Mouse (Mus musculus) thymus, postnatal 36 days (tissue): ENCODE results near the gene Amt.
"Not testable (repeated sequence)": the region's sequence is repeated elsewhere in the genome, so short reads cannot be mapped to it uniquely, and the experiment has no call there.

ENCODE experiments used
- DNase-seq, 2 experiments: peaks; one replicate each; pipeline ENCODE4 v3.0.0; 2022; ENCODE audit warnings: mixed read lengths in 2 of 2

The Amt gene

GRCm38 (mm10) chr9:108284410-108284809 is 12.2 kb upstream of the Amt start:
- peak; percentile 60 to 72 for DNase-seq

DNA sequence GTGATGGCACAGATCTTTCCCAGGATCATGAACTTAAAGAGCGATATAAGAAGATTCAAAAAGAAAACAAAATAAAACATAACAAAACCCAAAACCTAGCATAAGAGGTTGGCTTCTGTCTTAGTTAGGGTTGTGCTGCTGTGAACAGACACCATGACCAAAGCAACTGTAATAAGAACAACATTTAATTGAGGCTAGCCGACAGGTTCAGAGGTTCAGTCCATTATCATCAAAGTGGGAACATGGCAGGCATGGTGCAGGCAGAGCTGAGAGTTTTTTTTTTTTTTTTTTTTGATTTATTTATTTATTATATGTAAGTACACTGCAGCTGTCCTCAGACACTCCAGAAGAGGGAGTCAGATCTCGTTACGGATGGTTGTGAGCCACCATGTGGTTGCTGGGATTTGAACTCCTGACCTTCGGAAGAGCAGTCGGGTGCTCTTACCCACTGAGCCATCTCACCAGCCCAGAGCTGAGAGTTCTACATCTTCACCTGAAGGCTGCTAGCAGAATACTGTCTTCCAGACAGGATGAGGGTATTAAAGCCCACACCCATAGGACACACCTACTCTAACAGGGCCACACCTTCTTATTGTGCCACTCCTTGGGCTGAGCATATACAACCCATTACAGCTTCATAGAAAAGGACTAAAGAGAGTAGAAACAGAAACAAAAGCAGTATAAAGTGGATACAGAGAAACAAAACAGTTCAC is 9.0 kb upstream of the Amt start:
- not testable (repeated sequence) for DNase-seq

GRCm38 (mm10) chr9:108289347-108289746 is 7.3 kb upstream of the Amt start:
- DNase-seq: no peak

- peak; percentile 79 to 88 for DNase-seq
Observed at GRCm38 (mm10) chr9:108290016-108290750, 6.5 kb upstream of the Amt start, which contains the start of gene Nicn1. Gene Nicn1 (plus strand): TSS chr9:108290429.

- DNase-seq: no peak
Observed at GRCm38 (mm10) chr9:108290773-108291172, 5.9 kb upstream of the Amt start.

GRCm38 (mm10) chr9:108301853-108302252 is 5.2 kb downstream of the Amt start:
- DNase-seq: no peak

- DNase-seq: no peak
Observed at GRCm38 (mm10) chr9:108304716-108305115, 8.1 kb downstream of the Amt start.

- peak; percentile 6 to 37 for DNase-seq
Observed at GRCm38 (mm10) chr9:108305170-108305569, 8.5 kb downstream of the Amt start.

GRCm38 (mm10) chr9:108305629-108306520 is 9.2 kb downstream of the Amt start, which contains the start of the genes Rhoa and Tcta:
Gene Rhoa (plus strand): TSS chr9:108306129.
Gene Tcta (minus strand): TSS chr9:108306160.
- peak; percentile 97 to 99 for DNase-seq

GRCm38 (mm10) chr9:108306571-108306980 is 9.9 kb downstream of the Amt start:
- peak; percentile 86 to 91 for DNase-seq

GRCm38 (mm10) chr9:108307021-108307807 is 10.6 kb downstream of the Amt start:
- no peak for DNase-seq

GRCm38 (mm10) chr9:108308141-108308540 is 11.5 kb downstream of the Amt start:
- no peak for DNase-seq

DNA sequence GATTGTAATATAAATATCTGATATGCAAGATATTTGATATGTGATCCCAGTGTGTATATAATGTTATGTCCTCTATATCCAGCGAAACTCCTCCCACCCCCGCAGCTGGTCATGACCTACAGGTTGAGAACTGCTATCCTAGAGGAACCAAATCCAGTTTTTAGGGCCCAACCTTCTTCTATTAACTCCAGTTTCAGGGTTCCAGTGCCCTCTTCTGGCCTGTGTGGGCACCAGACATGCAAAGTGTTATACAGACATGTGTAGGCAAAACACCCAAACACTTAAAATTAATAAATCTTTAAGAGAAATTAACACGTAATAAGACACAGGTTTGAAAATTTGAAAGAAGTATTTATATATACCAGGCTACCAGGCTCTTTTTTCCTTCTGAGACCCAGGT is 20.9 kb downstream of the Amt start:
- no peak for DNase-seq

GRCm38 (mm10) chr9:108318462-108318861 is 21.8 kb downstream of the Amt start:
- no peak for DNase-seq

DNA sequence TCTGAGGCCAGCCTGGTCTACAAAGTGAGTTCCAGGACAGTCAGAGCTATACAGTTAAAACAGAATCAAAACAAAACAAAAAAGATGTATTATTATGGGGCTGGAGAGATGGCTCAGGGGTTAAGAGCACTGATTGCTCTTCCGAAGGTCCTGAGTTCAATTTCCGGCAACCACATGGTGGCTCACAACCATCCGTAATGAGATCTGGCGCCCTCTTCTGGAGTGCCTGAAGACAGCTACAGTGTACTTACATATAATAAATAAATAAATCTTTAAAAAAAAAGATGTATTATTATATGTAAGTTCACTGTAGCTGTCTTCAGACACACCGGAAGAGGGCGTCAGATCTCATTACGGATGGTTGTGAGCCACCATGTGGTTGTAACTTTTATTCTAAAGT is 25.4 kb downstream of the Amt start:
- not testable (repeated sequence) for DNase-seq

DNA sequence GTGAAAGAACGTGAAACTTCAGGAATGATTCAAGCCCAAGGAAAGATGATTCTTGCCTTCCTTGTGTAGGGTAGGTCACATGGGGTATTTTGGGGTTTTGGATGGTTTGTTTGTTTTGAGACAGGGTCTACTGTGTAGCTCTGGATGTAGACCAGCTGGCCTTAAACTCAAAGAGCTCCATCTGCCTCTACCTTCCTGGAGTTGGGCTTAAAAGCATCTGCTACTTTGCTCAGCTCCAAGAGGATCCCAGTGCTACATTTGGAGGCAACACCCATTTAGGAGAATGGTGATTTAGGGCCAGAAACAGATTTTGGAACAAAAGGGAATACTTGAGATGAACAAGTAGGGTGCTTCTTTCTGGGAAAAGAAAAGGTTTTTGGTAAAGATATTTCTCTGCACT is 28.1 kb downstream of the Amt start:
- no peak for DNase-seq

- no peak for DNase-seq
Observed at GRCm38 (mm10) chr9:108325811-108326210, 29.2 kb downstream of the Amt start.

- DNase-seq: no peak
Observed at GRCm38 (mm10) chr9:108337848-108338550, 41.3 kb downstream of the Amt start.

GRCm38 (mm10) chr9:108338551-108338885 is 41.9 kb downstream of the Amt start:
- DNase-seq: no peak

DNA sequence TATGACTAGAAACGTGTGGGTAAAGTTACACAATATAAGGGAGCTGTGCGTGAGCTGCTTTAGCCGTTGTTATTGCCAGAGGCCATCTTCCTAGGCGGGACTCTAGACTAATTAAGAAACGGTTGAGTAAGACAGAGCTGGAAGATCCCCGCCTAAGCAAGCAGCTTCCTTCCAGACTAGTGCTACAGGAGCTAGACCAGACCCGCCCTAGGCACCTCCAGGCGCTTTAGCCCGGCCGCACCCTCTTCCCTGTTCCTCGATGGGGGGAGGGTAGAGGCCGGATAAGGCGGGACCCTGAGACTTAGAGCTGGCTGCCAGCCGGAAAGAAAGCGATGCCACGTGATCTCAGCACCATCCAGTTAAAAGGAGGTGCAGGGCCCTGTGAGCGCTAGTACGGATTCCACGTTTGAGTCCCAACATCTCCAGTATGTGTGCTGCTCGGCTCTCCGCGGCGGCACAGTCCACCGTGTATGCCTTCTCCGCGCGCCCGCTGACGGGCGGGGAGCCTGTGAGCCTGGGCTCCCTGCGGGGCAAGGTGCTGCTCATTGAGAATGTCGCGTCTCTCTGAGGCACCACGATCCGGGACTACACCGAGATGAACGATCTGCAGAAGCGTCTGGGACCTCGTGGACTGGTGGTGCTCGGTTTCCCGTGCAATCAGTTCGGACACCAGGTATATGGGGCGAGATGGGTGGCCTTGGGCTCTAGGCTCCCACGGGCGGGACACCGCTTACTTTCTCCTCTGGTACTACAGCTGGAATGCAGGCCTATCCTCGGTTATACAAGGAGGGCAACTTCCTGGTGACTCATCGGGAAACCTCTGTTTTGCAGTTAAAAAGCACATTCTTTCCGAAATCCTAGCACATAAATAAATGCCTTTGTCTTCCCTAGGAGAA is 42.5 kb downstream of the Amt start, which contains the start of gene Gpx1:
Gene Gpx1 (plus strand): TSS at position 18 of the 896 bp plus-strand sequence.
- DNase-seq: peak; percentile 87 to 93
